Mouse (Mus musculus) testis, adult 2 months (tissue): ENCODE measurements around the gene Tor4a. TPM values are rescaled to one million over a fixed set of nuclear protein-coding genes. Genes with fewer than 3 reads are reported as not detected.

Experiments
- H3K27ac ChIP-seq: fragments of 200-500 bp; 2 replicates; pipeline ENCODE4 v1.5.1; 2012; ENCODE audit warnings: low read depth, low read length; ENCODE audit not compliant: control insufficient read depth, insufficient read depth
- H3K27me3 ChIP-seq: fragments of 200-500 bp; 2 replicates; pipeline ENCODE4 v1.6.1; 2012; ENCODE audit warnings: mild to moderate bottlenecking, low read length, moderate library complexity; ENCODE audit not compliant: control insufficient read depth, insufficient read depth
- H3K36me3 ChIP-seq: fragments of 200-500 bp; 2 replicates; pipeline ENCODE4 v1.6.1; 2012; ENCODE audit warnings: mild to moderate bottlenecking, low read length; ENCODE audit not compliant: control insufficient read depth, insufficient read depth
- H3K4me1 ChIP-seq: fragments of 200-500 bp; 2 replicates; pipeline ENCODE4 v1.6.1; 2012; ENCODE audit warnings: low read length; ENCODE audit not compliant: control insufficient read depth, insufficient read depth
- H3K4me3 ChIP-seq: fragments of 200-500 bp; 2 replicates; pipeline ENCODE4 v1.5.1; 2012; ENCODE audit warnings: low read depth, mild to moderate bottlenecking, low read length, moderate library complexity, mixed read lengths; ENCODE audit not compliant: control insufficient read depth
- CTCF ChIP-seq: fragments of 200-500 bp; IDR thresholded peaks from 2 replicates; pipeline ENCODE4 v1.5.1; 2012; ENCODE audit warnings: low read depth, mild to moderate bottlenecking, inconsistent platforms, low read length, moderate library complexity; ENCODE audit not compliant: control insufficient read depth, insufficient read depth, insufficient replicate concordance
- POLR2A ChIP-seq: fragments of 200-500 bp; IDR thresholded peaks from 2 replicates; pipeline ENCODE4 v1.6.1; 2012; ENCODE audit warnings: low read depth, mild to moderate bottlenecking, inconsistent platforms, low read length, moderate library complexity; ENCODE audit not compliant: control insufficient read depth
- polyA plus RNA-seq: library from polyadenylated mRNA; depleted of rRNA; stranded (reverse); fragments of >200 nt; gene quantifications from 2 replicates; pipeline ENCODE4 v1.2.3, GENCODE M21; 2012; rRNA removed

Tor4a gene
- polyA plus RNA-seq, 1 experiment = 0.98 TPM

- Histone ChIP-seq H3K4me1 (no peaks in the 10 kb centered on the region), H3K36me3 (no peaks in the 10 kb centered on the region), H3K27me3 (no peaks in the 10 kb centered on the region), H3K4me3 (no peak overlapping the region), H3K27ac (no peak overlapping the region)
- no peak for TF ChIP-seq CTCF
- no peak for TF ChIP-seq POLR2A
Measured at GRCm38 (mm10) chr2:25149643-25150042, 47.0 kb downstream of the Tor4a start.

- Histone ChIP-seq H3K27me3 (no peaks in the 10 kb centered on the region), H3K27ac (no peak overlapping the region), H3K4me3 (no peak overlapping the region), H3K36me3 (no peaks in the 10 kb centered on the region), H3K4me1 (no peaks in the 10 kb centered on the region)
- TF ChIP-seq POLR2A = no peak
- no peak for TF ChIP-seq CTCF
Measured at GRCm38 (mm10) chr2:25147892-25148291, 48.8 kb downstream of the Tor4a start.

GRCm38 (mm10) chr2:25147398-25147797, 49.3 kb downstream of the Tor4a start:
- Histone ChIP-seq H3K4me1 (no peaks in the 10 kb centered on the region), H3K27me3 (no peaks in the 10 kb centered on the region), H3K27ac (no peak overlapping the region), H3K4me3 (no peak overlapping the region), H3K36me3 (no peaks in the 10 kb centered on the region)
- TF ChIP-seq POLR2A (no peak), CTCF (no peak)

GRCm38 (mm10) chr2:25145346-25145745, 51.3 kb downstream of the Tor4a start:
- no peaks in the 10 kb centered on the region for H3K36me3 ChIP-seq

More at GRCm38 (mm10) chr2:25145346-25145745, 51.3 kb downstream of the Tor4a start:
- Histone ChIP-seq H3K27me3 (no peaks in the 10 kb centered on the region), H3K4me3 (no peak overlapping the region), H3K27ac (no peak overlapping the region), H3K4me1 (no peaks in the 10 kb centered on the region)
- TF ChIP-seq CTCF = no peak
- no peak for TF ChIP-seq POLR2A

Other genes starting within 250 kb of the Tor4a start
- gene Zmynd19, start 247.1 kb downstream of the Tor4a start, polyA plus RNA-seq = 35.8 and 37.9 TPM in 2 replicates
- 10.6 and 11.7 TPM in 2 replicates for gene Dph7, start 234.5 kb downstream of the Tor4a start, polyA plus RNA-seq
- 41.0 and 45.1 TPM in 2 replicates for gene Mrpl41, start 221.8 kb downstream of the Tor4a start, polyA plus RNA-seq
- 50.8 and 58.7 TPM in 2 replicates for gene Pnpla7, start 220.9 kb downstream of the Tor4a start, polyA plus RNA-seq
- gene Nsmf, start 142.5 kb downstream of the Tor4a start, polyA plus RNA-seq = 69.1 and 78.2 TPM in 2 replicates
- 0.48 TPM in 2 replicates for gene Entpd8, start 116.6 kb downstream of the Tor4a start, polyA plus RNA-seq
- 0.14 and 0.25 TPM in 2 replicates for gene Noxa1, start 101.7 kb downstream of the Tor4a start, polyA plus RNA-seq
- 3.8 and 4.0 TPM in 2 replicates for gene Nrarp, start 16.1 kb downstream of the Tor4a start, polyA plus RNA-seq
- 20.7 and 24.9 TPM in 2 replicates for gene Nelfb, start 14.6 kb upstream of the Tor4a start, polyA plus RNA-seq
- gene Stpg3, start 17.8 kb upstream of the Tor4a start, polyA plus RNA-seq = 244 and 247 TPM in 2 replicates
- 552 and 576 TPM in 2 replicates for gene Fam166a, start 21.9 kb upstream of the Tor4a start, polyA plus RNA-seq
- 2,564 and 2,638 TPM in 2 replicates for gene Tubb4b, start 27.8 kb upstream of the Tor4a start, polyA plus RNA-seq
- 0.48 and 0.55 TPM in 2 replicates for gene Slc34a3, start 37.5 kb upstream of the Tor4a start, polyA plus RNA-seq
- gene Rnf224, start 39.9 kb upstream of the Tor4a start, polyA plus RNA-seq = 0.05 TPM in 1 of 2 replicates, not detected in the other
- 7.4 and 8.1 TPM in 2 replicates for gene Rnf208, start 45.4 kb upstream of the Tor4a start, polyA plus RNA-seq
- 0.12 and 0.31 TPM in 2 replicates for gene Cysrt1, start 45.6 kb upstream of the Tor4a start, polyA plus RNA-seq
- 7.0 and 7.9 TPM in 2 replicates for gene AL732309.1, start 50.0 kb upstream of the Tor4a start, polyA plus RNA-seq
- 63.3 and 69.3 TPM in 2 replicates for gene Tmem203, start 58.6 kb upstream of the Tor4a start, polyA plus RNA-seq
- 357 and 363 TPM in 2 replicates for gene Tprn, start 65.7 kb upstream of the Tor4a start, polyA plus RNA-seq
- gene Ssna1, start 75.6 kb upstream of the Tor4a start, polyA plus RNA-seq = 54.9 and 64.2 TPM in 2 replicates
- 29.3 and 32.3 TPM in 2 replicates for gene Anapc2, start 75.6 kb upstream of the Tor4a start, polyA plus RNA-seq
- 830 and 870 TPM in 2 replicates for gene Tmem210, start 91.3 kb upstream of the Tor4a start, polyA plus RNA-seq
- 3.5 and 4.3 TPM in 2 replicates for gene Lrrc26, start 93.0 kb upstream of the Tor4a start, polyA plus RNA-seq
- gene Grin1, start 122.3 kb upstream of the Tor4a start, polyA plus RNA-seq = 0.38 and 0.75 TPM in 2 replicates
- gene Man1b1, start 135.5 kb upstream of the Tor4a start, polyA plus RNA-seq = 25.4 and 29.3 TPM in 2 replicates
- gene Dpp7, start 159.5 kb upstream of the Tor4a start, polyA plus RNA-seq = 4.0 and 5.0 TPM in 2 replicates
- 1.7 and 2.2 TPM in 2 replicates for gene Uap1l1, start 168.8 kb upstream of the Tor4a start, polyA plus RNA-seq
- 1.1 and 1.3 TPM in 2 replicates for gene Sapcd2, start 175.4 kb upstream of the Tor4a start, polyA plus RNA-seq
- gene Entpd2, start 199.0 kb upstream of the Tor4a start, polyA plus RNA-seq = 6.2 and 6.5 TPM in 2 replicates
- gene Npdc1, start 202.5 kb upstream of the Tor4a start, polyA plus RNA-seq = 13.6 and 15.9 TPM in 2 replicates
- 0.10 TPM in 1 of 2 replicates, not detected in the other for gene Fut7, start 226.4 kb upstream of the Tor4a start, polyA plus RNA-seq
- 17.3 and 18.3 TPM in 2 replicates for gene Abca2, start 231.8 kb upstream of the Tor4a start, polyA plus RNA-seq